Mouse (Mus musculus) megakaryocyte, embryonic 14.5 days (primary cell): ENCODE measurements around the gene Phf10. TPM values are rescaled to one million over a fixed set of nuclear protein-coding genes. Genes with fewer than 3 reads are reported as not detected.
"Not testable (repeated sequence)": the region's sequence is repeated elsewhere in the genome, so short reads cannot be mapped to it uniquely, and the experiment has no call there.

Source experiments
- H3K27me3 ChIP-seq: replicated peaks from 2 replicates; pipeline ENCODE3; 2012; ENCODE audit warnings: inconsistent platforms
- H3K36me3 ChIP-seq: replicated peaks from 2 replicates; pipeline ENCODE3; 2012; ENCODE audit warnings: low read length, inconsistent platforms, mixed read lengths
- H3K4me1 ChIP-seq: 2 replicates; pipeline ENCODE4 v1.6.1; 2012; ENCODE audit warnings: inconsistent platforms
- H3K4me3 ChIP-seq: replicated peaks from 2 replicates; pipeline ENCODE3; 2012; ENCODE audit warnings: moderate library complexity, mild to moderate bottlenecking, inconsistent platforms
- H3K9me3 ChIP-seq: 2 replicates; pipeline ENCODE4 v1.6.1; 2012; ENCODE audit warnings: inconsistent platforms
- FLI1 ChIP-seq: IDR thresholded peaks from 2 replicates; pipeline ENCODE4 v1.6.1; 2012; ENCODE audit warnings: low read length, inconsistent platforms, mixed read lengths
- GATA1 ChIP-seq: IDR thresholded peaks from 3 replicates; pipeline ENCODE4 v1.6.1; 2012; ENCODE audit warnings: mixed read lengths, low read length, inconsistent platforms, borderline replicate concordance
- polyA plus RNA-seq: library from polyadenylated mRNA; stranded (reverse); fragments of >175 nt; gene quantifications from 2 replicates; pipeline ENCODE4 v1.2.3, GENCODE M21; 2012; ENCODE audit warnings: low replicate concordance; ENCODE audit not compliant: insufficient read depth

Gene Phf10
- polyA plus RNA-seq, 1 experiment = 36.4 TPM

DNA sequence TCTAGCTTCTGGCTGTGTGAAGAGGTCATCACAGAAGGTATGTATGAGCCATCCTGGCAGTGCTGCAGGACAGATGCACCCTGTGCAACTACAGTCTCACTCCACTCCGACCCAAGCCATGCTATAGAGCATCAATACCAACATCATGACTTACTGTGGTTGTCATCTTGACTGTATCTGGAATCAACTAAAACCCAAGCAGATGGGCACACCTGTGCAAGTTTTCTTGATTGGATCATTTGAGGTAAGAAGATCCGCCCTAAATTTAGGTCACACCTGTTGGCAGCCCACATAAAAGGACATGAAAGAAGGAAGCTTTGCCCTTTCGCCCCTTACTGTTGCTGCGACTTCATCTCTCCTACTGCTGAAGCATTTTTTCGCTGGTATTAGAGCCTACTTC lies 51.7 kb downstream of the Phf10 start:
- Histone ChIP-seq H3K4me1 (peaks cover 8% of the 10 kb centered on the region), H3K9me3 (no peaks in the 10 kb centered on the region)
- TF ChIP-seq FLI1 (no peak), GATA1 (no peak)

DNA sequence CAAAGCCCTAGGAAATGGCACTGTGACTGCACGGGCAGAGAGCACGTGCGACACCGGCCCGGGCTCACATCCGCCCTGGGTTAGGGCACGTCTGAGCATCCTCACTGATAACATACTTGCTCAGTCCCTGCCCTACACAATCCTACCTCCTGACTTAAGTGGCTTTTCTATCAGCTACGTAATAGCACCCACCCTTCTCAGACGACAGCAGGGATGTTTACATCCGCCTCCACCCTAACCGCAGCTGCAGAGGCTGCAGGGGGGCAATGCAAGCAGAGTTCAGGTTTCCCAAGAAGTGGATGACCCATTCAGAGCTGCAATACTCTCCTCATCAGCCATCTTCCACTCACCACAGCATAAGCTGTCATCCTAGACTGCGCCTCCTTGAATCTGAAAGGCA lies 53.9 kb downstream of the Phf10 start:
- Histone ChIP-seq H3K4me3 (no peak overlapping the region), H3K4me1 (peaks cover 4% of the 10 kb centered on the region), H3K36me3 (no peaks in the 10 kb centered on the region), H3K9me3 (no peaks in the 10 kb centered on the region), H3K27me3 (peaks cover 13% of the 10 kb centered on the region)
- TF ChIP-seq FLI1 (no peak), GATA1 (no peak)

More for the DNA sequence above, 51.7 kb downstream of the Phf10 start:
- no peak overlapping the region for H3K4me3 ChIP-seq
- H3K36me3 ChIP-seq = no peaks in the 10 kb centered on the region
- peaks cover 7% of the 10 kb centered on the region for H3K27me3 ChIP-seq

DNA sequence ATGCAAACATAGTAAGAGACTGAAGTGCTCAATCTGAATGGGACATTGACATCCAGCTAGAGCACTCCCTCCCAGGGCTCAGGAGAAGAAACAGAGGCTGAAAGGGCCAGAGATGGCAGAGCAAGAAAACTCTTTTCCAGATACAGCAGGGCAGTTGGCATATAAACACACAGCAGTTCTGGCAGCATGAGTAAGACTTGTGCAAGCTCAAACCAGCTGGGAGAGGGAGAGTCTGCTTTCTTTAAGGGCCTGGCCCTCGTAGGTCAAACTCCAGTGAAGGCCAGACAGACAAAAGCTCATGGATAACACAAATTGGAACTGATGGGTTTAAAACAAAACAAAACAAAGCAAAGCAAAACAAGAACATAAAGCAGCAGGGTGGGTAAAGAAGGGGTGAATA lies 54.5 kb downstream of the Phf10 start:
- Histone ChIP-seq H3K27me3 (peaks cover 13% of the 10 kb centered on the region), H3K9me3 (no peaks in the 10 kb centered on the region), H3K4me1 (peaks cover 4% of the 10 kb centered on the region), H3K4me3 (no peak overlapping the region), H3K36me3 (no peaks in the 10 kb centered on the region)
- TF ChIP-seq FLI1 (no peak), GATA1 (no peak)

DNA sequence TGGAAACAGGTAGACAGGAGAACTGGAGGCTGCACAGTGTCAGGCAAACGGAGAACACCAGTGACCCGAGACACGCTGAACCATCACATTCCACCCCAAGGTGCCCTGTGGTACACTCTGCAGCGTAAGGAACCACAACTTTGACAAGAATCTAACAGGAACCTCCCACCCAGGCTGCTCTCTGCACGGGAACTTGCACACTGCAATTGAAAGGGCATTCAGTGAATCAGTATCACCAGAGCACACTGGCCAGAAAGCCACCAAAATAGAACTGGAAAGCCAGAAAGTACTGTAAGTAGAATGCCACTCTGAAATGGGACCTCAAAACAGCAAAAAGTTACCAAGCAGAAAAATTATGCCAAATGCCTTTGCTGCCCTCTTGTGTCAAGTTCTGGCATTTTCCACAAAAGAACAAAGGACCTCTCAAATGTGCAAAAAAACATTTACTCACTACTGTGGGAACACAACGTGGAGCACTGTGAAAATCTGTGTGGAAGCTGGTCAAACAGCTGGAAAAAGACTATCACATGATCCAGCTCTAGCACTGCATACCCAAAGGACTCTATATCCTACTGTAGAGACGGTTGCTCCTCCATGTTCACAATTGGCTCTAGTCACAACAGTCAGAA lies 56.3 kb downstream of the Phf10 start:
- peaks cover 15% of the 10 kb centered on the region for H3K27me3 ChIP-seq
- TF ChIP-seq GATA1 (no peak), FLI1 (no peak)
- H3K9me3 ChIP-seq = no peaks in the 10 kb centered on the region
- H3K4me1 ChIP-seq = peaks cover 4% of the 10 kb centered on the region
- no peaks in the 10 kb centered on the region for H3K36me3 ChIP-seq
- no peak overlapping the region for H3K4me3 ChIP-seq

DNA sequence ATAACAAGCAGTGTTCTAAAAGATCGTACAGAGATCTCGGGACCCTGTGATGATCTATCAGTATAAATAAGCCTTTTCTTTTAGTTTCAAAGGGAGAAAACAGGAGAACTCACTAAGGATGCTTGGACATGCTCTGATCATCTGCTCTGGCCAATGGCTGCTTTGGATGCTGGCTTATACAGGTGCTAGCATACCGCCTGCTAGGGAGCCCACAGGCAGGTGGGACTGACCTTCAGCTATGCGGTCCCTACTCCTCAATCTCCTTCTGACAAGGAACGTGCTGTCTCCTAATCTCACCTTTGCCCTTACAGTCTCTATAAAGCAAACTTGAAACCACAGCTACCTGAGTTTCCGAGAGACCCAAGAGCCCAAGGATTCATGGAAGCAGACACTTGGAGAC lies 56.9 kb downstream of the Phf10 start:
- Histone ChIP-seq H3K36me3 (no peaks in the 10 kb centered on the region), H3K9me3 (no peaks in the 10 kb centered on the region), H3K4me1 (peaks cover 4% of the 10 kb centered on the region), H3K4me3 (no peak overlapping the region), H3K27me3 (peaks cover 14% of the 10 kb centered on the region)
- TF ChIP-seq FLI1 (no peak), GATA1 (no peak)

DNA sequence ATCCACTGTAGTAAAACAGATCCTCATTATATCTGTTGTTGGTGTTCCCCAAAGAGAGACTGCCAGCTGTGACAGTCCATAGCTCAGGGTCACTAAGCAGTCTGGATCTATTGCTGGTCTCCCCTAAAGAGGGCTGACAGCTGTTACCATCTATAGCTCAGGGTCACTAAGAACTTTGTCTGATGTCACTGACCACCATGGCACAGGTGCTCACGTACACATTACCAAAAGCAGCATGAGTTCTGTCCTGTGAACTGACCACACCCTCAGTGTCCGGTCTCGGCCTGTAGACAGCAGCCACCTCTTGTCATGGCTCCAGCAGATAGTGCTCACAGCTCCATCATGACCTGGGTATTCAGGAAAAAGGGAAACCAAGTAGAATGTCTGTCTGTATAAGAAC lies 57.9 kb downstream of the Phf10 start:
- Histone ChIP-seq H3K4me3 (no peak overlapping the region), H3K9me3 (no peaks in the 10 kb centered on the region), H3K36me3 (no peaks in the 10 kb centered on the region), H3K4me1 (peaks cover 4% of the 10 kb centered on the region), H3K27me3 (peaks cover 14% of the 10 kb centered on the region)
- TF ChIP-seq FLI1 (no peak), GATA1 (no peak)

DNA sequence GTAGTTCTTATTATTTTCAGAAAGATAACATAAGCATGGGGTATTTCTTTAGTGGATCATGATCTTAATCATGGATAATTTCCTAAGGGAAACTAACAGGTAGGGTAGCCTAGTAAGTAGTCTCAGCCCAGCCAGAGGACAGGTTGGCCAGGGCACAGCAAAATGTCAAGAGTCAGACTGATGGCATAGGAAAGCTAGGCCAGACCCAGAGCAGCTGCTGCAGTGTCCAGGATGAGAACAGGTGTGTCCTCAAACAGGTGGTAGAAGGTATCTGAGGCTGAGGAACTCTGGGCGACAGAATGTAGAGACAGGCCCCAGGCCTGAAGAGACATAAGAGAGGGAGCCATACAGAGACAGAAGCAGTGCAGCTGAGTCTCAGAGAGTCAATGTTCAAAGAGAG lies 62.1 kb downstream of the Phf10 start:
- H3K27me3 ChIP-seq = peaks cover 8% of the 10 kb centered on the region
- H3K36me3 ChIP-seq = no peaks in the 10 kb centered on the region
- no peak overlapping the region for H3K4me3 ChIP-seq
- TF ChIP-seq GATA1 = no peak
- no peak for TF ChIP-seq FLI1
- no peaks in the 10 kb centered on the region for H3K4me1 ChIP-seq
- H3K9me3 ChIP-seq = no peaks in the 10 kb centered on the region

DNA sequence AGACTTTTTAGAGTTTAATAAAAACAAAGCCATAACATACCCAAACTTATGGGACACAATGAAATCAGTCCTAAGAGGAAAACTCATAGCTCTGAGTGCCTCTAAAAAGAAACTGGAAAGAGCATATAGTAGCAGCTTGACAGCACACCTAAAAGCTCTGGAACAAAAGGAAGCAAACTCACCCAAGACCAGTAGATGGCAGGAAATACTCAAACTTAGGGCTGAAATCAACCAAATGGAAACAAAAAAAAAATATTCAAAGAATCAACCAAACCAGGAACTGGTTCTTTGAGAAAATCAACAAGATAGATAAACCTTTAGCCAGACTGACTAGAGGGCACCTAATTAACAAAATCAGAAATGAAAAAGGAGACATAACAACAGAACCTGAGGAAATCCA lies 66.0 kb downstream of the Phf10 start:
- H3K36me3 ChIP-seq, H3K9me3 ChIP-seq, H3K4me3 ChIP-seq, H3K27me3 ChIP-seq, H3K4me1 ChIP-seq: not testable (repeated sequence)

Other genes with a start within 250 kb of the Phf10 start
- 8.6 and 15.6 TPM in 2 replicates for gene Wdr27, start 18.1 kb downstream of the Phf10 start, polyA plus RNA-seq
- 2.3 and 3.1 TPM in 2 replicates for gene 1600012H06Rik, start 18.1 kb downstream of the Phf10 start, polyA plus RNA-seq
- 1.2 and 2.3 TPM in 2 replicates for gene 9030025P20Rik, start 17.2 kb upstream of the Phf10 start, polyA plus RNA-seq
- not detected in 2 replicates for gene Gm3417, start 17.5 kb upstream of the Phf10 start, polyA plus RNA-seq
- not detected in 2 replicates for gene Gm3435, start 48.9 kb upstream of the Phf10 start, polyA plus RNA-seq
- gene Ermard, start 79.9 kb upstream of the Phf10 start, polyA plus RNA-seq = 1.0 and 1.8 TPM in 2 replicates
- gene Tcte3, start 80.2 kb upstream of the Phf10 start, polyA plus RNA-seq = 3.2 and 3.3 TPM in 2 replicates
- gene Gm3448, start 80.3 kb upstream of the Phf10 start, polyA plus RNA-seq = 0.10 TPM in 1 of 2 replicates, not detected in the other